Mouse (Mus musculus) c-Kit-positive CD71-positive TER-119-positive erythroid progenitor cells, embryonic 14.5 days (primary cell): Measurements from ENCODE around the gene Zfp385a.
A peak's percentile ranks its signal among the peaks of the same experiment; 100 is the strongest.

Experiments
- DNase-seq: peaks from one replicate; pipeline ENCODE4 v3.0.0-alpha.2; 2013; ENCODE audit warnings: low spot score

Gene Zfp385a

DNA sequence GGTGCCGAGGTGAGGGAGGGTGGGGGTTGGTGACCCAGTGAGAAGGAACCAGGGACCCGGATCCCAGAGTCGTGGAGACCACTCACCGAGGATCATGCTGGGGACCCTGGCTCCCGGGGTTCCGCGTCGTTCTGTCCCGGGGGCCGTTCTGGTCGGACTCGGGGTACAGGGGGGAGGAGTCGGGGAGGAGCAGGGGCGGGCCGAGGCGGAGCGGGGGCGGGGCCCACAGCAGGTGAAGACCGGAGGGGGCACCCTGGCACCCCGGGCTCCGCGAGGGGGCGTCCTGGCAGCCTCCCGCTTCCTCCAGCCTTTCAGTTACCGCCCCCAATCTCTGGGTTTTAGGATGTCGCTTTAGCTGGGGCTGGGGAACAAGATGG lies at the start of gene Zfp385a:
TSS of gene Zfp385a (minus strand) at position 133 of the 377 bp plus-strand sequence.
- DNase-seq = peak; percentile 44

- DNase-seq = no peak
Measured at GRCm38 (mm10) chr15:103388556-103389145, 48.8 kb upstream of the Zfp385a start.

GRCm38 (mm10) chr15:103383771-103384488 lies 44.0 kb upstream of the Zfp385a start:
- DNase-seq = no peak

- DNase-seq = no peak
Measured at GRCm38 (mm10) chr15:103382795-103383406, 43.0 kb upstream of the Zfp385a start.

DNA sequence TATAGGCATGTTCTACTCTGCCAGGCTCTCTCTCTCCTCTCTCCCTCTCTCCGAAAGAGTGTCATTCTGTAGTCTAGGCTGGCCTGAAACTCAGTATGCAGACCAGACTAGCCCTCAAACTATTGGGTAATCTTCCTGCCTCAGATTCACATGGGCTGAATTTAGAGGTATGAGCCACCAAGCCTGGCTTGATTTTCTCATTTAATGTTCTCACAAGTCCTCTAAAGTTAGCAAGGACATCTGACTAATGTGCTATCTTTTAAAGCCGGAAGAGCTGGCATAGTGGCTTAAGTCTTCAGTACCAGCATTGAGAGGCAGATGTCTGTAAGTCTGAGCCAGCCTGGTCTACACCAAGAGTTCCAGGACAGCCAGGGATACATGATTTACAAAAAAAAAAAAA lies 42.2 kb upstream of the Zfp385a start:
- DNase-seq = no peak

GRCm38 (mm10) chr15:103378665-103379356 lies 38.9 kb upstream of the Zfp385a start:
- DNase-seq = no peak

GRCm38 (mm10) chr15:103377752-103378664 lies 38.1 kb upstream of the Zfp385a start:
- no peak for DNase-seq

DNA sequence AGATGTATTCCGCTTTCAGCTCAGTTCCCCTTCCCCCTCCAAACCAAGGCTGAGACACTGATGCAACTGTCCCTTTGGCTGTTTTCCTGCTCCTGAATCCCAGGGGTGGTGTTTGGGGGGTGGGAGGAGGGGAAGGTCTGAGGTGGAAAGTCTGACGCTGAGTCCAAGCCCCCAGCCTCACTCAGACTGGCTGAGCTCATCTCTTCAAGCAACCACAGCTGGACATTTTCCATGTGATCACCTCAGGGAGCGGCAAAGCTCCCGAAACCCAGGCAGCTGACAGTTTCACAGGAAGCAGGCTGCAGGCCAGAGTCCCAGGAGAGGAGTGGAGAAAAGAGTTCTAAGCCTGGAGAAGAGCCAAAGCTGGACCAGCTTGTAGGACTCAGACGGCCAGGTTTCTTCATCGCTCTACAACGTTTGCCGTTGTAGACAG lies 37.0 kb upstream of the Zfp385a start:
- DNase-seq = no peak

DNA sequence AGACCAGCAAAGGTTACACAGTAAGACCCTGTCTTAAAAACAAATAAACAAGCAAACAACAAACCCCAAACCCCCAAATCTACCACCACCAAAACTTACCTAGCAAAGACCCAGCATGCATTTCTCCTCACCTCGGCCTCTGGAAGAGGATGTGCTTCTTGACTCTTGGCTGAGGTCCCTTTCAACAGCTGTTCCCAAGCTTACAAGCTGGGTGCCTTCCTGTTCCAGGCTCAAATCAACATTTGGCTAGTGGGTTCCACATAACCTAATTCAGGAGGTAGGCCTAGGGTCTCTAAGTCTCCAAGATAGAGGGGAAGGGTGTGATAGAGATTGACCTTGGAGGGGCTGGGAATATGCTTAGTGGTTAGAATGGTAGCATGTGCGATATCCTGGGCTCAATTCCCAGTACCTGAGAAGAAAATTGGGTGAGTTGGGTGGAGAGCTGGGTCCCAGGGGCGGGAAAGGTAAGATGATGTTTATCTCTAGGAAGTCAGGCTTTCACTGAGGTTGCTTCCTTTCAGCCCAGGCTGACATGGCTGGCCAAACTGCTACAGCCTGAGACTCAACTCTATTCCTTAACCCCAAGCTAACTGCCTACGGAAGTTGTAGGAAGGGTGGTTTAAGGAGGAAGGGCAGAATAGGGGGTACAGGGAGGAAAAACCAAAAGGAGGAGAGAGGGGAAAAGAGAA lies 35.4 kb upstream of the Zfp385a start:
- no peak for DNase-seq

GRCm38 (mm10) chr15:103372461-103372860 lies 32.6 kb upstream of the Zfp385a start:
- no peak for DNase-seq

- DNase-seq = no peak
Measured at GRCm38 (mm10) chr15:103371741-103372140, 31.8 kb upstream of the Zfp385a start.

DNA sequence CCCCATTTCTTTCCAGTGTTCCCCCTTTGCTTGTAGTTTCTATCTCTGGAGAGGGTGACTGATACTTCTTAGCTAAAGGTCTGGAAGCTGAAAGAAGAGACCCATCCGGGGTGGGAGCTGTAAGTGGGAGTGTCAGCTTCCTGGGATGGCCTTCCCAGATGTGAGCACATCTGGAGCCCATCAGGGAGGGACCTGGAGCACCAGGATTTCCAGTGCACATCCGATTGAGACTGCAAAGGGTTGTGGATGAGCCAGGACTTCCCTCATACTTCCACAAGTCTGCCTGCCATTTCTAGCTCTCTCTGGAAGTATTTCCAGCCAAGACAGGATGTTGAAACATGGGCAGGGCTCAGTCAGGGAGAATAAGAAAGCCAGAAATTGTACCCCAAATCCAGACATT lies 31.3 kb upstream of the Zfp385a start:
- no peak for DNase-seq

GRCm38 (mm10) chr15:103370462-103370861 lies 30.6 kb upstream of the Zfp385a start:
- DNase-seq = no peak

DNA sequence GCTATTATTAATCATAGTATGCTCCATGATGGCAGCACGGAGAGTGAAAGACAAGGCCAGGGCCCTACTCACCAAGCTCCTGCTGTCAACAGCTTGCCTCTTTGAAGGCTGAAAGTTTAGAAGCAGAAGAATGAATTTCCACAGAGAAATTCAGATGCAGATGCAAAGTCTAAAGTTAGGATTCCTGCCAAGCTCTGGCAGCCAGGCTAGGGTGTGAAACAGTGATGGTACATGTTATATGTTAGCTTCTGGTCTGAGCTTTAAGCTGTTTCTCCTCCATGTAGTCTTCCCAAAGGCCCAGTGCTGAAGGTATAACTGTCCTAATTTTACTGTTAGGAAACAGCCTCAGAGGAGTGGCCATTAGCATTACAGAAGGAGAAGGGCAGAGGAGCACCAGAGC lies 29.2 kb upstream of the Zfp385a start:
- no peak for DNase-seq

DNA sequence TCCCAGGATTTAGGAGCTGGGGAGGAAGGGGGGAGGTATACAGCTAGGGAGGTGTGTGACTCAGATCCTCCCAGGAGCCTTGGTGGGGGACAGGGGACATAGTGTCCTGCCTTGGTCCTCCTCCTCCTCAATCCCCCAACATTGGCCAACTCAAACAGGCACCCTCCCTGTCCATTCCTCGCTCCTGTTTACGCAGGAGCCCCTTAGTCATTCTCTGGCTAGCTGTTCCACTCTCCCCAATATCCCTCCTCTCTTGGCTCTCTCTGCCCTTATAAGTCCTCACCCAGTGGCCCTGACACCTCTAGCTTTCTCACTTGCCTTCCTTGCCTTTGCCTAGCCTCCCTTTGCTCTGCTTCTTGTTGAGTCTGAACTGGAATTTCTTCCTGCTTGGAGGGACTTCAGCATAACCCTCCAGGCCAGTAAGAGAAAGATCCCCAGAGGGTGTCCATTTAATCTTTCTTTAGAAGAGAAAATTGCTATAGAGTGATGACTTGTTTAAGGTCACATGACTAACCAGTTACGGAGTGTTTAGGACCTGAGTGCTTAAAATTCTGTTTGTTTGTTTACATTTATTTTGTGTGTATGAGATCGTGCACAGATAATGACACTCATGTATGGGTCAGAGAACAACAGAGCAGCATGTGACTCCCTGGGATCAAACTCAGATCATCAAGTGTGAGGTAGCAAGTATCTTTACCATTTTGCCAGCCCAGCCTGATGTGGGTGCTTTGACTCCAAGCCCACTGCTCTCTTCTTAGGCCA lies 28.5 kb upstream of the Zfp385a start:
- DNase-seq = no peak

GRCm38 (mm10) chr15:103366376-103367149 lies 26.7 kb upstream of the Zfp385a start, which contains the start of gene Itga5:
Gene Itga5 (minus strand): TSS chr15:103366763.
- DNase-seq = no peak

GRCm38 (mm10) chr15:103365471-103366375 lies 25.8 kb upstream of the Zfp385a start:
- DNase-seq = no peak

GRCm38 (mm10) chr15:103364761-103365160 lies 24.9 kb upstream of the Zfp385a start:
- DNase-seq = no peak
